ENCODE assay signal across 9 mouse cellular contexts in genomic region chr13:112417163-112417523, GRCm38 (mm10). TPM values are rescaled to one million over a fixed set of nuclear protein-coding genes. Genes with fewer than 3 reads are reported as not detected.
DNase-seq lines count a peak whose midpoint lies in the region; ATAC-seq and TF ChIP-seq lines count a peak whose summit lies in the region.
"Had no signal": no experiment of that assay in that cellular context is flagged by ENCODE, and none has a peak within 500 bp of the region (broad histone marks: within the 10 kb centered on the region; RNA-seq: fewer than 3 reads in every experiment).

No protein-coding gene starts in this region.

- TF ChIP-seq POLR2A in ES-Bruce4 (IDR thresholded peaks at IDR 0.05; ENCODE audit: insufficient read depth, low read length), result no peak

- H3K27me3 ChIP-seq in intestine, embryonic 16.5 days (replicated peaks; ENCODE audit: control insufficient read depth, insufficient read depth, low read length), result no peaks in the 10 kb centered on the region
- H3K27me3 ChIP-seq in intestine, embryonic 15.5 days (replicated peaks), result no peaks in the 10 kb centered on the region
- H3K27me3 ChIP-seq in ES-Bruce4 (ENCODE audit: control insufficient read depth, insufficient read depth, low read length, poor library complexity, severe bottlenecking), result no peaks in the 10 kb centered on the region
- H3K27me3 ChIP-seq in limb, embryonic 12.5 days, result no peaks in the 10 kb centered on the region

- H3K9ac ChIP-seq in intestine, embryonic 16.5 days (ENCODE audit: low read depth, low read length), result no peak overlapping the region
- H3K9ac ChIP-seq in intestine, embryonic 15.5 days, result no peak overlapping the region
- peak overlapping the region; percentile 50; the same call in 1 of the 2 replicates for H3K9ac ChIP-seq in ES-Bruce4 (ENCODE audit: low read depth, poor library complexity, severe bottlenecking)
- no peak overlapping the region for H3K9ac ChIP-seq in limb, embryonic 12.5 days (replicated peaks)

- H3K4me3 ChIP-seq in intestine, embryonic 16.5 days (ENCODE audit: low read length), result no peak overlapping the region
- no peak overlapping the region for H3K4me3 ChIP-seq in intestine, embryonic 15.5 days (replicated peaks)
- H3K4me3 ChIP-seq in ES-Bruce4 (ENCODE audit: low read depth, low read length), result no peak overlapping the region
- no peak overlapping the region for H3K4me3 ChIP-seq in limb, embryonic 12.5 days (replicated peaks)

- intact Hi-C loops in left cerebral cortex, postnatal 36 days (cut with DNase I), result no loop called here

- no peak for TF ChIP-seq CTCF in ES-Bruce4 (IDR thresholded peaks at IDR 0.05; ENCODE audit: low read depth, low read length)

- H3K9me3 ChIP-seq in intestine, embryonic 16.5 days (ENCODE audit: control insufficient read depth, low read length), result 0 out of 2 replicates have a peak, but pooled peaks cover 2% of the 10 kb centered on the region
- H3K9me3 ChIP-seq in intestine, embryonic 15.5 days, result no peaks in the 10 kb centered on the region
- no peaks in the 10 kb centered on the region for H3K9me3 ChIP-seq in ES-Bruce4 (replicated peaks; ENCODE audit: control insufficient read depth, insufficient read depth, low read length, poor library complexity, severe bottlenecking)
- H3K9me3 ChIP-seq in limb, embryonic 12.5 days, result no peaks in the 10 kb centered on the region

- H3K36me3 ChIP-seq in intestine, embryonic 16.5 days (ENCODE audit: control insufficient read depth, insufficient read depth, low read length), result no peaks in the 10 kb centered on the region
- no peaks in the 10 kb centered on the region for H3K36me3 ChIP-seq in intestine, embryonic 15.5 days
- no peaks in the 10 kb centered on the region for H3K36me3 ChIP-seq in ES-Bruce4 (ENCODE audit: control insufficient read depth, insufficient read depth, low read length, poor library complexity, severe bottlenecking)
- no peaks in the 10 kb centered on the region for H3K36me3 ChIP-seq in limb, embryonic 12.5 days

- H3K27ac ChIP-seq in intestine, embryonic 16.5 days (ENCODE audit: low read length), result peak overlapping the region; percentile 11; the same call in 1 of the 2 replicates
- H3K27ac ChIP-seq in intestine, embryonic 15.5 days, result no peak overlapping the region
- H3K27ac ChIP-seq in ES-Bruce4 (ENCODE audit: insufficient read depth, low read length), result peak overlapping the region; percentile 79; the same call in 1 of the 2 replicates
- peak overlapping the region; percentile 78 for H3K27ac ChIP-seq in limb, embryonic 12.5 days

- peaks cover 8% of the 10 kb centered on the region; the same call in 1 of the 2 replicates for H3K4me1 ChIP-seq in intestine, embryonic 16.5 days (ENCODE audit: control insufficient read depth, insufficient read depth, low read length)
- H3K4me1 ChIP-seq in intestine, embryonic 15.5 days (replicated peaks), result peaks cover 6% of the 10 kb centered on the region; the same call in 1 of the 2 replicates
- peaks cover 6% of the 10 kb centered on the region for H3K4me1 ChIP-seq in ES-Bruce4 (ENCODE audit: control insufficient read depth, insufficient read depth, low read length)
- H3K4me1 ChIP-seq in limb, embryonic 12.5 days (replicated peaks), result peaks cover 16% of the 10 kb centered on the region

- WGBS in intestine, embryonic 16.5 days, result 25% methylated on average over 4 of the region's 4 CpGs
- 17% methylated on average over 4 of the region's 4 CpGs for WGBS in intestine, embryonic 15.5 days
- WGBS in limb, embryonic 12.5 days, result 18% methylated on average over 4 of the region's 4 CpGs

- 0 out of 2 replicates have a peak, but pooled peaks have one; percentile 17 for TF ChIP-seq EP300 in ES-Bruce4 (IDR thresholded peaks at IDR 0.05; ENCODE audit: insufficient read depth, low read depth, low read length)

- peak; percentile 79 for DNase-seq in embryo, embryonic 10.5 days (ENCODE audit: low spot score)
- no peak for DNase-seq in left cerebral cortex, postnatal 36 days (ENCODE audit: low spot score in 2 of 2)
- no peak for DNase-seq in gastrocnemius, adult 18-20 months (ENCODE audit: low spot score)
- DNase-seq: cerebellum, adult 18-20 months had no signal

- no peak for ATAC-seq in intestine, embryonic 16.5 days
- no peak for ATAC-seq in intestine, embryonic 15.5 days
- no peak for ATAC-seq in limb, embryonic 12.5 days (ENCODE audit: insufficient number of reproducible peaks, insufficient read depth, low FRiP score, low TSS enrichment, low read depth)
- no peak for ATAC-seq in granulocyte monocyte progenitor cell, adult 5-6 weeks (replicated peaks; ENCODE audit: poor library complexity, severe bottlenecking)

- no peak overlapping the region for H3K4me2 ChIP-seq in intestine, embryonic 16.5 days (ENCODE audit: low read depth, low read length)
- no peak overlapping the region for H3K4me2 ChIP-seq in intestine, embryonic 15.5 days (replicated peaks)
- H3K4me2 ChIP-seq in limb, embryonic 12.5 days, result no peak overlapping the region

RNA-seq across cellular contexts. Expression of gene Il6st, which starts 46.7 kb away (rescaled TPM):
- 24.5 and 28.9 TPM in 2 replicates for polyA plus RNA-seq in intestine, embryonic 16.5 days (2015; fragmentation: Nextera tagmentation; extraction: Ambion mirVana)
- polyA plus RNA-seq in intestine, embryonic 15.5 days (2015; fragmentation: Nextera tagmentation; extraction: Ambion mirVana), result 31.9 and 37.8 TPM in 2 replicates
- 49.7 and 65.0 TPM in 2 replicates for polyA plus RNA-seq in ES-Bruce4 (2011; ENCODE audit: insufficient read depth, insufficient read length, low read depth, missing spikeins)
- 25.7 and 31.1 TPM in 2 replicates for polyA plus RNA-seq in limb, embryonic 12.5 days (2016; fragmentation: Nextera tagmentation; extraction: Ambion mirVana)
- total RNA-seq in left cerebral cortex, postnatal 36 days (2021), result 10 to 100 TPM; 76.3 to 79.5 TPM
- 47.5 and 70.5 TPM in 2 replicates for total RNA-seq in granulocyte monocyte progenitor cell, adult 5-6 weeks (2014; fragmentation: Nextera tagmentation)
- total RNA-seq in granulocyte monocyte progenitor cell, adult 5-6 weeks (2017), result 29.1 and 33.4 TPM in 2 replicates
- 100 to 1,000 TPM; 162 to 172 TPM for total RNA-seq in gastrocnemius, adult 18-20 months (2021)
